Mouse (Mus musculus) CH12.LX (cell line): Measurements from ENCODE around the gene Gzmd.

Source experiments
- CTCF ChIP-seq, 2 experiments: IDR thresholded peaks in 1 of 2; conservative IDR thresholded peaks in 1 of 2; 2 replicates each; pipeline ENCODE4 v1.5.1; 2011 to 2012; ENCODE audit warnings: low read depth in 2 of 2, low read length in 2 of 2, improper control_type of control experiment in 1 of 2, inconsistent platforms in 1 of 2, mild to moderate bottlenecking in 1 of 2, moderate library complexity in 1 of 2
- ZC3H11A ChIP-seq: IDR thresholded peaks from 2 replicates; pipeline ENCODE4 v1.6.1; 2012; ENCODE audit warnings: low read depth, mild to moderate bottlenecking, inconsistent platforms, low read length, improper control_type of control experiment

DNA sequence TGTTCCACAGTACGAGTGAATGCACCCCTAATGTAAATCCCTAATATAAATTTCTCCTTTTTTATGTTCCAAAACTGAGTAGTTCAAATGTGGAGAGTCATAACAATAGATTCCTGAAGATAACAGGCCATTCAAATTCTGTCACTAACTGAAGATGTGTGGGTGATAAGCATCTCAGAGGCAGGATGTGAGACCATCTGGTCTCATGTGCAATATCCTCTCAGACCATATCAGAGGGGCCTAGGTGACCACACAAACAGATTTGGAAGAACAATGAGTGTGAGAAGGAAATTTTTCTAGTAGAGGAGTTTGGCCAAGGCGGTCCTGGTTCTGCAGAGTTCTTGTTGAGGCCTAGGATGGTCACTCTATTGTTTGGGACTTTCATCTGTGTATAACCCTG, 39.1 kb downstream of the Gzmd start:
- TF ChIP-seq CTCF (conservative IDR thresholded peaks at IDR 0.05 in 1 of 2, IDR thresholded peaks at IDR 0.05 in 1 of 2; ENCODE audit: low read depth in 2 of 2, low read length in 2 of 2): no peak
- TF ChIP-seq ZC3H11A: no peak
